Mouse (Mus musculus) right cerebral cortex, adult 18-20 months (tissue): ENCODE measurements around the gene Ankrd13a.

ENCODE experiments used
- DNase-seq: peaks from one replicate; pipeline ENCODE4 v3.0.0; 2022; ENCODE audit warnings: mixed read lengths

Gene Ankrd13a

GRCm38 (mm10) chr5:114774403-114775051, at the start of gene Ankrd13a:
Gene Ankrd13a, plus strand, starts transcription at chr5:114774677.
- peak; percentile 93 for DNase-seq

- DNase-seq: no peak
Measured at GRCm38 (mm10) chr5:114728160-114728559, 46.3 kb upstream of the Ankrd13a start.

- no peak for DNase-seq
Measured at GRCm38 (mm10) chr5:114730129-114730528, 44.3 kb upstream of the Ankrd13a start.

GRCm38 (mm10) chr5:114731498-114731897, 43.0 kb upstream of the Ankrd13a start:
- DNase-seq: no peak

GRCm38 (mm10) chr5:114731969-114732368, 42.5 kb upstream of the Ankrd13a start:
- DNase-seq: no peak

GRCm38 (mm10) chr5:114733606-114734005, 40.9 kb upstream of the Ankrd13a start:
- no peak for DNase-seq

GRCm38 (mm10) chr5:114737090-114737887, 37.2 kb upstream of the Ankrd13a start:
- DNase-seq: no peak

- no peak for DNase-seq
Measured at GRCm38 (mm10) chr5:114738707-114739241, 35.7 kb upstream of the Ankrd13a start.

- DNase-seq: no peak
Measured at GRCm38 (mm10) chr5:114740595-114740994, 33.9 kb upstream of the Ankrd13a start.

GRCm38 (mm10) chr5:114742572-114742971, 31.9 kb upstream of the Ankrd13a start:
- DNase-seq: peak; percentile 31

- DNase-seq: no peak
Measured at GRCm38 (mm10) chr5:114742998-114743696, 31.3 kb upstream of the Ankrd13a start.

GRCm38 (mm10) chr5:114743697-114744090, 30.8 kb upstream of the Ankrd13a start:
- no peak for DNase-seq

- no peak for DNase-seq
Measured at GRCm38 (mm10) chr5:114745581-114745980, 28.9 kb upstream of the Ankrd13a start.

GRCm38 (mm10) chr5:114746886-114747285, 27.6 kb upstream of the Ankrd13a start:
- DNase-seq: no peak

GRCm38 (mm10) chr5:114747521-114747920, 27.0 kb upstream of the Ankrd13a start:
- DNase-seq: no peak

- DNase-seq: no peak
Measured at GRCm38 (mm10) chr5:114750325-114750724, 24.2 kb upstream of the Ankrd13a start.

GRCm38 (mm10) chr5:114752397-114752796, 22.1 kb upstream of the Ankrd13a start:
- DNase-seq: no peak

GRCm38 (mm10) chr5:114753384-114753783, 21.1 kb upstream of the Ankrd13a start:
- DNase-seq: no peak

GRCm38 (mm10) chr5:114759536-114760090, 14.9 kb upstream of the Ankrd13a start:
- no peak for DNase-seq

- no peak for DNase-seq
Measured at GRCm38 (mm10) chr5:114761980-114762379, 12.5 kb upstream of the Ankrd13a start.

- peak; percentile 45 for DNase-seq
Measured at GRCm38 (mm10) chr5:114764812-114765735, 9.4 kb upstream of the Ankrd13a start.

- no peak for DNase-seq
Measured at GRCm38 (mm10) chr5:114766686-114767085, 7.8 kb upstream of the Ankrd13a start.
